Mouse (Mus musculus) spleen, adult 2 months (tissue): Measurements from ENCODE around the gene Bend6.

Experiments used
- CTCF ChIP-seq: fragments of 200-500 bp; IDR thresholded peaks from 2 replicates; pipeline ENCODE4 v1.5.1; 2011; ENCODE audit warnings: mild to moderate bottlenecking, inconsistent platforms; ENCODE audit not compliant: insufficient read depth, insufficient read length, insufficient replicate concordance; ENCODE audit errors: extremely low read depth
- POLR2A ChIP-seq: fragments of 200-500 bp; IDR thresholded peaks from 2 replicates; pipeline ENCODE4 v1.6.1; 2011; ENCODE audit warnings: low read depth, low read length, inconsistent platforms

GRCm38 (mm10) chr1:33935946-33936345, 28.3 kb upstream of the Bend6 start:
- TF ChIP-seq CTCF (no peak), POLR2A (no peak)
